ENCODE assay signal across 9 mouse cellular contexts in genomic region chr2:73998531-73998930, GRCm38 (mm10).
DNase-seq lines count a peak whose midpoint lies in the region; ATAC-seq and TF ChIP-seq lines count a peak whose summit lies in the region.
"Had no signal": no experiment of that assay in that cellular context is flagged by ENCODE, and none has a peak within 500 bp of the region (broad histone marks: within the 10 kb centered on the region; RNA-seq: fewer than 3 reads in every experiment).

No protein-coding gene starts in this region.

- no peak overlapping the region for H3K9ac ChIP-seq in intestine, postnatal 0 days (ENCODE audit: low read depth, low read length)
- H3K9ac ChIP-seq in intestine, embryonic 16.5 days (ENCODE audit: low read depth, low read length): no peak overlapping the region
- no peak overlapping the region for H3K9ac ChIP-seq in MEL (ENCODE audit: control insufficient read depth, low read depth, low read length, poor library complexity, severe bottlenecking)
- H3K9ac ChIP-seq: hindbrain, embryonic 15.5 days; limb, embryonic 15.5 days had no signal

- no peak overlapping the region for H3K4me3 ChIP-seq in intestine, postnatal 0 days (ENCODE audit: low read depth, low read length)
- H3K4me3 ChIP-seq in intestine, embryonic 16.5 days (ENCODE audit: low read length): no peak overlapping the region
- no peak overlapping the region for H3K4me3 ChIP-seq in MEL (ENCODE audit: control insufficient read depth in 1 of 2, insufficient read depth in 1 of 2, low read depth in 2 of 2, low read length in 2 of 2)
- H3K4me3 ChIP-seq in forebrain, embryonic 10.5 days: no peak overlapping the region
- H3K4me3 ChIP-seq: hindbrain, embryonic 15.5 days; limb, embryonic 15.5 days had no signal

- no peak for TF ChIP-seq EP300 in MEL (IDR thresholded peaks at IDR 0.05; ENCODE audit: low read depth in 1 of 2, low read length in 2 of 2)

- no peaks in the 10 kb centered on the region for H3K79me2 ChIP-seq in MEL (ENCODE audit: control insufficient read depth, insufficient read depth, low read length, poor library complexity)

- H3K27me3 ChIP-seq in intestine, postnatal 0 days (replicated peaks; ENCODE audit: control insufficient read depth, insufficient read depth, low read length): no peaks in the 10 kb centered on the region
- H3K27me3 ChIP-seq in intestine, embryonic 16.5 days (replicated peaks; ENCODE audit: control insufficient read depth, insufficient read depth, low read length): no peaks in the 10 kb centered on the region
- H3K27me3 ChIP-seq in MEL (ENCODE audit: control insufficient read depth in 1 of 2, insufficient read depth in 2 of 2, low read length in 2 of 2): peaks cover 12 to 22% of the 10 kb centered on the region in 2 experiments
- peaks cover 13% of the 10 kb centered on the region for H3K27me3 ChIP-seq in forebrain, embryonic 10.5 days (ENCODE audit: poor library complexity, severe bottlenecking)
- H3K27me3 ChIP-seq: hindbrain, embryonic 15.5 days had no signal

- peak; percentile 74 for TF ChIP-seq CTCF in intestine, postnatal 0 days (IDR thresholded peaks at IDR 0.05; ENCODE audit: low read depth)
- TF ChIP-seq CTCF in MEL (IDR thresholded peaks at IDR 0.05 in 2 of 3, conservative IDR thresholded peaks at IDR 0.05 in 1 of 3; ENCODE audit: control insufficient read depth in 1 of 3, insufficient read depth in 1 of 3, low read depth in 2 of 3, low read length in 3 of 3, poor library complexity in 1 of 3, severe bottlenecking in 1 of 3): peak in 2 of 3 experiments; percentile 39 to 74; a peak in 4 of 6 replicates

- no peak overlapping the region for H3K27ac ChIP-seq in intestine, postnatal 0 days (ENCODE audit: low read depth, low read length)
- no peak overlapping the region for H3K27ac ChIP-seq in intestine, embryonic 16.5 days (ENCODE audit: low read length)
- no peak overlapping the region for H3K27ac ChIP-seq in MEL (ENCODE audit: control insufficient read depth, low read depth, low read length)
- no peak overlapping the region for H3K27ac ChIP-seq in forebrain, embryonic 10.5 days
- H3K27ac ChIP-seq: hindbrain, embryonic 15.5 days; limb, embryonic 15.5 days had no signal

- H3K4me1 ChIP-seq in intestine, postnatal 0 days (replicated peaks; ENCODE audit: control insufficient read depth, insufficient read depth, low read length): no peaks in the 10 kb centered on the region
- no peaks in the 10 kb centered on the region for H3K4me1 ChIP-seq in intestine, embryonic 16.5 days (ENCODE audit: control insufficient read depth, insufficient read depth, low read length)
- H3K4me1 ChIP-seq in MEL (ENCODE audit: control insufficient read depth in 1 of 2, insufficient read depth in 2 of 2, low read length in 2 of 2): no peaks in the 10 kb centered on the region
- no peaks in the 10 kb centered on the region for H3K4me1 ChIP-seq in forebrain, embryonic 10.5 days
- H3K4me1 ChIP-seq: limb, embryonic 15.5 days had no signal

- no peak for ATAC-seq in intestine, postnatal 0 days
- ATAC-seq in intestine, embryonic 16.5 days: no peak

- 11% methylated on average over 2 of the region's 2 CpGs for WGBS in intestine, postnatal 0 days
- 6% methylated on average over 2 of the region's 2 CpGs for WGBS in intestine, embryonic 16.5 days
- 20% methylated on average over 2 of the region's 2 CpGs for WGBS in forebrain, embryonic 10.5 days

- no peak overlapping the region for H3K4me2 ChIP-seq in intestine, postnatal 0 days (replicated peaks; ENCODE audit: low read depth)
- no peak overlapping the region for H3K4me2 ChIP-seq in intestine, embryonic 16.5 days (ENCODE audit: low read depth, low read length)
- H3K4me2 ChIP-seq: hindbrain, embryonic 15.5 days; limb, embryonic 15.5 days had no signal

- no peaks in the 10 kb centered on the region for H3K36me3 ChIP-seq in intestine, postnatal 0 days (ENCODE audit: control insufficient read depth, insufficient read depth)
- H3K36me3 ChIP-seq in intestine, embryonic 16.5 days (ENCODE audit: control insufficient read depth, insufficient read depth, low read length): no peaks in the 10 kb centered on the region
- no peaks in the 10 kb centered on the region for H3K36me3 ChIP-seq in MEL (ENCODE audit: control insufficient read depth in 1 of 2, insufficient read depth in 2 of 2, low read length in 2 of 2)
- H3K36me3 ChIP-seq in forebrain, embryonic 10.5 days (replicated peaks): no peaks in the 10 kb centered on the region
- H3K36me3 ChIP-seq: hindbrain, embryonic 15.5 days; limb, embryonic 15.5 days had no signal

- no peak for TF ChIP-seq POLR2A in MEL (IDR thresholded peaks at IDR 0.05; ENCODE audit: control insufficient read depth in 1 of 2, insufficient read depth in 1 of 2, low read depth in 1 of 2, low read length in 2 of 2, poor library complexity in 1 of 2)

- H3K9me3 ChIP-seq in intestine, postnatal 0 days (ENCODE audit: control insufficient read depth): no peaks in the 10 kb centered on the region
- no peaks in the 10 kb centered on the region for H3K9me3 ChIP-seq in intestine, embryonic 16.5 days (ENCODE audit: control insufficient read depth, low read length)
- no peaks in the 10 kb centered on the region for H3K9me3 ChIP-seq in MEL (replicated peaks; ENCODE audit: insufficient read depth, low read length)
- no peaks in the 10 kb centered on the region for H3K9me3 ChIP-seq in forebrain, embryonic 10.5 days
- H3K9me3 ChIP-seq: hindbrain, embryonic 15.5 days; limb, embryonic 15.5 days had no signal

- DNase-seq in 416B (ENCODE audit: low read depth): peak; percentile 33
- peak; percentile 29 for DNase-seq in MEL (ENCODE audit: low read depth, low spot score)
- DNase-seq in embryo, embryonic 10.5 days (ENCODE audit: low spot score): peak; percentile 79
- no peak for DNase-seq in forebrain, embryonic 10.5 days (ENCODE audit: extremely low spot score, low spot score)
- DNase-seq in spleen, postnatal 4 days (ENCODE audit: low spot score in 2 of 2): no peak

- TF ChIP-seq RAD21 in MEL (IDR thresholded peaks at IDR 0.05; ENCODE audit: low read depth, low read length): peak; percentile 76

TF ChIP-seq in MEL, 35 proteins besides CTCF, POLR2A, EP300 and RAD21:
- peak; percentile 74 for TF ChIP-seq SMC3 (IDR thresholded peaks at IDR 0.05; ENCODE audit: low read depth, low read length)
- no peak for TF ChIP-seq CHD2 (IDR thresholded peaks at IDR 0.05; ENCODE audit: low read length)
- no peak for TF ChIP-seq TAL1 (IDR thresholded peaks at IDR 0.05; ENCODE audit: low read length)
- no peak for TF ChIP-seq MXI1 (IDR thresholded peaks at IDR 0.05; ENCODE audit: low read depth, low read length)
- no peak for TF ChIP-seq UBTF (IDR thresholded peaks at IDR 0.05; ENCODE audit: borderline replicate concordance, insufficient read depth, low read depth, low read length)
- no peak for TF ChIP-seq ZMIZ1 (IDR thresholded peaks at IDR 0.05; ENCODE audit: low read depth, low read length)
- TF ChIP-seq MEF2A (IDR thresholded peaks at IDR 0.05; ENCODE audit: extremely low read depth, insufficient replicate concordance, low read depth, low read length, poor library complexity, severe bottlenecking): no peak
- TF ChIP-seq NRF1 (IDR thresholded peaks at IDR 0.05; ENCODE audit: insufficient read depth, low read depth, low read length, poor library complexity, severe bottlenecking): no peak
- TF ChIP-seq ZKSCAN1 (IDR thresholded peaks at IDR 0.05; ENCODE audit: low read depth, low read length): no peak
- no peak for TF ChIP-seq KAT2A (conservative IDR thresholded peaks at IDR 0.05; ENCODE audit: low read depth, low read length)
- TF ChIP-seq POLR2AphosphoS2 (IDR thresholded peaks at IDR 0.05; ENCODE audit: low read length): no peak
- no peak for TF ChIP-seq SIN3A (IDR thresholded peaks at IDR 0.05; ENCODE audit: low read length)
- no peak for TF ChIP-seq JUND (IDR thresholded peaks at IDR 0.05; ENCODE audit: low read depth, low read length)
- TF ChIP-seq E2F4 (IDR thresholded peaks at IDR 0.05; ENCODE audit: borderline replicate concordance, low read depth, low read length): no peak
- TF ChIP-seq ZC3H11A (IDR thresholded peaks at IDR 0.05; ENCODE audit: low read depth, low read length): peak; percentile 37; the same call in 1 of the 2 replicates

Comparison
In these comparisons a context has a peak if more than half of its experiments do, and no peak if none do; other contexts are left out.
1. DNase-seq: peak in 416B (single experiment), MEL (single experiment) and embryo, embryonic 10.5 days (single experiment); none in forebrain, embryonic 10.5 days (single experiment) and spleen, postnatal 4 days (0 of 2).